Mouse (Mus musculus): ENCODE results near the gene Lhb.

DNA sequence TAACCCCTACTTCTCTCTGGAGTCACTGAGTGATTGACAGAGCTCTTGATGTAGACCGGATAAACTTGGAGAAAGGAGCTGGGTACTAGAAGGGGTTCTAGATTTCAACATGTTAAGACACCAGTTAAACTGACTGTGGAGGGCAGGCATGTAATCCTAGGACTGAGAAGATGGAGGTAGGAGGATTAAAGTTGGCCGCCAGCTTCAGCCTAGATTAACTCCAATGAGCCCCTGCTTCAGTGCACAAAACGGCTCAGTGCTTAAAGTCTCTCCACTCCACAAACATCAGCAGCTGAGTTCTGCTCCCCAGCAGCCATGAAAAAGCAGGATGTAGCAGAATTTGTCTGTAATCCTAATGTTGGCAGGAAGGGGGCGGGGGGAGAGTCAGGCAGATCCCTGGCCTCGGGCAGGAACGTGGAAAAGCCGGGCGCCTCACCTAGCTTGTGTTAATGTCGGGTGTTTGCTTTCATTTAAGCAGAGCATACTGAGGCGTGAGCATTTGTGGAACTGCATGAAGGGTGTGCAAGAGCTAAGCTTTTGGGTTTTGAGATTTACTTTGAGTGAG is 19.0 kb upstream of the Lhb start:
- no peak for TF ChIP-seq CTCF (IDR thresholded peaks at IDR 0.05; ENCODE audit: low read depth, low read length)
- no peak for TF ChIP-seq POLR2A (IDR thresholded peaks at IDR 0.05; ENCODE audit: borderline replicate concordance, low read depth, low read length)
